Mouse (Mus musculus): ENCODE data around the gene Sec14l2. TPM values are rescaled to one million over a fixed set of nuclear protein-coding genes. Genes with fewer than 3 reads are reported as not detected.

Sec14l2 gene
- polyA plus RNA-seq, 1 experiment from 2014 or later: 1.5 TPM

- Histone ChIP-seq H3K4me2 (replicated peaks) (peak overlapping the region; percentile 79), H3K4me3 (peak overlapping the region; percentile 50), H3K27me3 (no peaks in the 10 kb centered on the region), H3K9me3 (no peaks in the 10 kb centered on the region), H3K36me3 (no peaks in the 10 kb centered on the region), H3K27ac (replicated peaks) (0 out of 2 replicates have a peak overlapping the region, but pooled peaks have one; percentile 88), H3K4me1 (peaks cover 27% of the 10 kb centered on the region), H3K9ac (replicated peaks) (peak overlapping the region; percentile 41)
- WGBS: 4% methylated on average over 23 of the region's 24 CpGs
- no peak for ATAC-seq (replicated peaks)
Observed at GRCm38 (mm10) chr11:4094378-4095170, 28.6 kb downstream of the Sec14l2 start.

GRCm38 (mm10) chr11:4093459-4094377, 29.5 kb downstream of the Sec14l2 start:
- Histone ChIP-seq H3K4me2 (replicated peaks) (no peak overlapping the region), H3K9me3 (no peaks in the 10 kb centered on the region), H3K4me3 (no peak overlapping the region), H3K36me3 (no peaks in the 10 kb centered on the region), H3K27ac (replicated peaks) (no peak overlapping the region), H3K9ac (replicated peaks) (no peak overlapping the region), H3K27me3 (no peaks in the 10 kb centered on the region), H3K4me1 (peaks cover 27% of the 10 kb centered on the region)
- WGBS: 84% methylated on average over 18 of the region's 18 CpGs
- no peak for ATAC-seq (replicated peaks)

DNA sequence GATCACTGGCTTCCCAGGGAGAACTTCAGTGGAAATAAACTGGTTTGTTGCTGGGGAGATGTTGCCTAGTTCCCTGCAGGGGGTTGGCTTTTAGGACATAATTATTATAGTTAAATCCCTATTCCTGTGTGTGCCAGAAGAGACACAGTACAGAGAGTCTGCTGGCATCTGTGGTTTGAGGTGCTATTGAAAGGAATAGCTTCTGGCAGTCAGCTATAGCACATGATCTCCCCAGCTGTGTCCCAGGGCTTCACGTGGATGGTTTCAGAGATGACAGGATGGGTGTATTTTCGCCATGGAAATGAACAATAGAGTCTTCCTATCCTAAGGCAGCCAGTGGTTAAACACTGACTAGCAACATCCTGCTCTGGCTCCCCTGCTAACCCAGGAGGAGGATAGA, 35.9 kb downstream of the Sec14l2 start:
- no peak for ATAC-seq (replicated peaks)
- no peak overlapping the region for H3K27ac ChIP-seq (replicated peaks)

GRCm38 (mm10) chr11:4086246-4086645, 37.0 kb downstream of the Sec14l2 start:
- H3K9me3 ChIP-seq: no peaks in the 10 kb centered on the region
- H3K4me3 ChIP-seq: no peak overlapping the region
- ATAC-seq (replicated peaks): no peak
- H3K9ac ChIP-seq (replicated peaks): no peak overlapping the region
- WGBS: 52% methylated on average over 1 of the region's 1 CpGs
- H3K27me3 ChIP-seq: no peaks in the 10 kb centered on the region
- no peaks in the 10 kb centered on the region for H3K4me1 ChIP-seq
- H3K4me2 ChIP-seq (replicated peaks): no peak overlapping the region
- H3K36me3 ChIP-seq: no peaks in the 10 kb centered on the region
- H3K27ac ChIP-seq (replicated peaks): no peak overlapping the region

More for the DNA sequence above, 35.9 kb downstream of the Sec14l2 start:
- H3K4me3 ChIP-seq: no peak overlapping the region
- no peaks in the 10 kb centered on the region for H3K36me3 ChIP-seq
- H3K27me3 ChIP-seq: no peaks in the 10 kb centered on the region
- no peak overlapping the region for H3K9ac ChIP-seq (replicated peaks)
- no peaks in the 10 kb centered on the region for H3K4me1 ChIP-seq
- H3K4me2 ChIP-seq (replicated peaks): no peak overlapping the region
- 56% methylated on average over 2 of the region's 2 CpGs for WGBS
- no peaks in the 10 kb centered on the region for H3K9me3 ChIP-seq

GRCm38 (mm10) chr11:4083316-4084078, 39.7 kb downstream of the Sec14l2 start:
- ATAC-seq (replicated peaks): peak; percentile 46; the same call in 1 of the 2 replicates
- H3K27ac ChIP-seq (replicated peaks): no peak overlapping the region
- WGBS: 31% methylated on average over 5 of the region's 5 CpGs

DNA sequence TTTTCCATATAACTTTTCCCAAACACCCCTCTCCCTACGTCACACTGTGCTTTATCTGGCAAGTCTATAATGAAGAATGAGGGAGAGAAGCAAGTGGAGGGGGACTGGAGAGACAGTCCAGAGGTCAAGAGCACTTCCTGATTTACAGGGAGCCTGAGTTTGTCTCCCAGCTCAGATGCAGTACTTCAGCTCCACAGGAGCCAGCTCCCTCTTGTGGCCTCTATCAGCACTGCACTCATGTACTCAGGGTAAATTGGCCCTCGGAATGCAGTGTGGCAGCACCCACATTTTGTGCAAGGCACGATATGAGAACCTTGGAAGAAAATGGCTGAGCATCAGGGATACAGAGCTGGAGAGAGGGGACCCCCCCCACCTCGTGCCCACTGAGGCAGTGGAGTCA, 43.0 kb downstream of the Sec14l2 start:
- 12% methylated on average over 4 of the region's 4 CpGs for WGBS
- Histone ChIP-seq H3K4me1 (no peaks in the 10 kb centered on the region), H3K9me3 (no peaks in the 10 kb centered on the region), H3K36me3 (no peaks in the 10 kb centered on the region), H3K27me3 (no peaks in the 10 kb centered on the region), H3K4me3 (no peak overlapping the region), H3K4me2 (replicated peaks) (no peak overlapping the region), H3K27ac (replicated peaks) (no peak overlapping the region), H3K9ac (replicated peaks) (no peak overlapping the region)
- no peak for ATAC-seq (replicated peaks)

More at GRCm38 (mm10) chr11:4083316-4084078, 39.7 kb downstream of the Sec14l2 start:
- H3K4me2 ChIP-seq (replicated peaks): no peak overlapping the region
- H3K4me1 ChIP-seq: no peaks in the 10 kb centered on the region
- H3K27me3 ChIP-seq: no peaks in the 10 kb centered on the region
- no peak overlapping the region for H3K9ac ChIP-seq (replicated peaks)
- H3K9me3 ChIP-seq: no peaks in the 10 kb centered on the region
- no peaks in the 10 kb centered on the region for H3K36me3 ChIP-seq
- no peak overlapping the region for H3K4me3 ChIP-seq

DNA sequence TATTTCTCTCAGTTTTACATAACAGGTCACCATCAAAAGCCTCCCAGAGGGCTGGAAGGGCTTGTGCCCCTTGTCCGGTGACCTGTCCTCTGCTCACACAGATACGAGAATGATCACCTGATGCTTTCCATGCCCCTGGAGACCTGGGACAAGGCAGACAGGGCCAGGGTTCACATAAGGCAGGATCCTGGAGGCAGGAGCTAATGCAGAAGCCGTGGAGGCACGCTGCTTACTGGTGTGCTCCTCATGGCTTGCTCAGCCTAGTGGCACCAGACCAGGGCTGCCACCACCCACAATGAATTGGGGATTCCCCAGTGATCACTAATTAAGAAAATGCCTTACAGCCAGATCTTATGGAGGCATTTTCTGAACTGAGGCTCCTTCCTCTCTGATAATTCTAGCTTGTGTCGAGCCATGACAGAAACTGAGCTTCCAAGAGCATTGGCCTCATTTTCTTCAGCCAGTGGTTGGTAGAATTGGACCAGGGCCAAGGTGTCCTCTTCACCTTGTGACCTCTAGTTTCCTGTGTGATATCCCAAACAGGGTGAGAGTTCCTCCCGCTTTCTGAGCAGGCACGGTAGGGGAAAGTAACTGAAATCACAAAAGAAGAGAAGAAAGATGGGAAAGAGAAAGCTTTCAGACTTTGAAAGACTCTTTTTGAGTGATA, 44.8 kb downstream of the Sec14l2 start:
- Histone ChIP-seq H3K4me3 (no peak overlapping the region), H3K27me3 (no peaks in the 10 kb centered on the region), H3K36me3 (no peaks in the 10 kb centered on the region), H3K4me2 (replicated peaks) (no peak overlapping the region), H3K27ac (replicated peaks) (no peak overlapping the region), H3K9me3 (no peaks in the 10 kb centered on the region), H3K9ac (replicated peaks) (no peak overlapping the region), H3K4me1 (no peaks in the 10 kb centered on the region)
- no peak for ATAC-seq (replicated peaks)
- WGBS: 84% methylated on average over 7 of the region's 7 CpGs

DNA sequence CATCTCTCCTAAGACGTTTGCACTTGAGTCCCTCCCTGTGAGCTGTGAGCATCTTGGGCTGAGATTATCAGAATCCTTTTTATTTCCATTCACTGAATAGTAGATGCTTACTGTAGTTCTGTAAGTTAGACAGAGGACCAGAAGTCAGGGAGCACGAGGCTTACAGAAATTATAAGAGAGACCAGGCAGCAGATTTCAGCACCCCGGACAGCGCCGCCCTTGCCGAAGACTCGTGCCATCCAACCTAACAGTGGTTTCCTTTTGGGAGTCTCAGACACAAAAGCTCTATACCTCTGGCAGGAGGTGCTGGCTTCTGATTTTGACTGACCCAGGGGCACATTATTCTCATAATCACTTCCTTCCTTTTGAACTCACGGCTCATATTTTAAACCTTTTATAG, 46.6 kb downstream of the Sec14l2 start:
- Histone ChIP-seq H3K9me3 (no peaks in the 10 kb centered on the region), H3K4me3 (no peak overlapping the region), H3K9ac (replicated peaks) (no peak overlapping the region), H3K4me2 (replicated peaks) (no peak overlapping the region), H3K4me1 (no peaks in the 10 kb centered on the region), H3K27me3 (no peaks in the 10 kb centered on the region), H3K36me3 (no peaks in the 10 kb centered on the region), H3K27ac (replicated peaks) (no peak overlapping the region)
- no peak for ATAC-seq (replicated peaks)
- 17% methylated on average over 8 of the region's 8 CpGs for WGBS

DNA sequence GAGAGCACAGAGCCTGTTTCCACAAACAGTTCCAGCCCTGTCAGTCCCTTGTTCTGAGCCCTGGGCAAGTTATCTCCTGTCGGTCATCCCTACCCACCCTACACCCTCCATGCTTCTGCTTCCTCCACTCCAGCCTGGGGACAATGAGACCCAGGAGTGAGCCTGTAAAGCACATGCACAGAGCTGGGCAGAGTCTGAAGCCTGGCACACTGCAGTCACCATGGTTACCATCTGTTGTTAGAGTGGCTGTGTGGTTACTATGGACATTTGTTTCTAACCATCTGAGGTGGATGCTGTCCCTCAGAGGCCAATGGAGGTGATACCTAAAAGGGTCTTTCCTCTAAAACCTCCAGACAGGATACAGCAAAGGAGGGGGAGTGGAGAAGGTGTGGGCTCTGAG, 53.6 kb downstream of the Sec14l2 start:
- no peak overlapping the region for H3K4me2 ChIP-seq (replicated peaks)
- H3K9me3 ChIP-seq: no peaks in the 10 kb centered on the region
- ATAC-seq (replicated peaks): peak; percentile 73; the same call in 1 of the 2 replicates
- H3K27me3 ChIP-seq: no peaks in the 10 kb centered on the region
- no peaks in the 10 kb centered on the region for H3K4me1 ChIP-seq
- H3K4me3 ChIP-seq: no peak overlapping the region
- no peaks in the 10 kb centered on the region for H3K36me3 ChIP-seq
- WGBS: 44% methylated on average over 1 of the region's 1 CpGs
- H3K9ac ChIP-seq (replicated peaks): no peak overlapping the region
- H3K27ac ChIP-seq (replicated peaks): no peak overlapping the region

GRCm38 (mm10) chr11:4064627-4065122, 58.5 kb downstream of the Sec14l2 start, which contains the start of gene Sec14l3:
Gene Sec14l3 (plus strand): TSS chr11:4064841.
- WGBS: 77% methylated on average over 5 of the region's 5 CpGs
- no peaks in the 10 kb centered on the region for H3K36me3 ChIP-seq

DNA sequence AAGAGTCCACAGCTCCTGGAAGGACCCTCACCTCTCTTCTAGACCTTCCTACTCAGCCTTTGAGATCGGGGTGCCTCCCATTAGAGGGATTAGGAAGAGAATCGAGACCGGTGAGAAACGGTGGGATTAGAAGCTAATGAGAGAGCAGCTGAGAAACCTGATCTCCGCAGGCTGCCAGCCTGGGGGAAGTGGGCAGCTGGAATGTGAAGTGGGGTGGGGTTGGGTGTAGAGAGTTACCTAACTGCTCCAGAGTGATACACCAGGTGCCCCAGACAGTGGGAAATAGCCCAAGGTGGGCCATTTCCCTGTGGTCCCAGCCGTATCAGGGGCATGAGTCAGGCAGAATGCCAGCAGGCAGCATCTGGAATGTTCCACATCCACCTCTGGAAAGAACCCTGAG, 60.2 kb downstream of the Sec14l2 start:
- H3K27ac ChIP-seq (replicated peaks): no peak overlapping the region
- ATAC-seq (replicated peaks): no peak
- 23% methylated on average over 6 of the region's 6 CpGs for WGBS
- H3K36me3 ChIP-seq: no peaks in the 10 kb centered on the region
- no peaks in the 10 kb centered on the region for H3K9me3 ChIP-seq
- no peak overlapping the region for H3K4me3 ChIP-seq
- no peak overlapping the region for H3K9ac ChIP-seq (replicated peaks)
- H3K4me1 ChIP-seq: no peaks in the 10 kb centered on the region
- H3K4me2 ChIP-seq (replicated peaks): no peak overlapping the region
- no peaks in the 10 kb centered on the region for H3K27me3 ChIP-seq

More at GRCm38 (mm10) chr11:4064627-4065122, 58.5 kb downstream of the Sec14l2 start, which contains the start of gene Sec14l3:
- Histone ChIP-seq H3K9ac (replicated peaks) (no peak within 1 kb of the TSS), H3K27me3 (no peaks in the 10 kb centered on the region), H3K4me3 (no peak within 1 kb of the TSS), H3K27ac (replicated peaks) (no peak within 1 kb of the TSS), H3K4me1 (no peaks in the 10 kb centered on the region), H3K4me2 (replicated peaks) (no peak within 1 kb of the TSS), H3K9me3 (no peaks in the 10 kb centered on the region)
- ATAC-seq (replicated peaks): no peak

Data from forebrain, embryonic 15.5 days (tissue).